Mouse (Mus musculus): ENCODE data around the gene Cep131. TPM values are rescaled to one million over a fixed set of nuclear protein-coding genes. Genes with fewer than 3 reads are reported as not detected.

Gene Cep131
- polyA plus RNA-seq, 1 experiment from 2014 or later = 31.9 TPM

DNA sequence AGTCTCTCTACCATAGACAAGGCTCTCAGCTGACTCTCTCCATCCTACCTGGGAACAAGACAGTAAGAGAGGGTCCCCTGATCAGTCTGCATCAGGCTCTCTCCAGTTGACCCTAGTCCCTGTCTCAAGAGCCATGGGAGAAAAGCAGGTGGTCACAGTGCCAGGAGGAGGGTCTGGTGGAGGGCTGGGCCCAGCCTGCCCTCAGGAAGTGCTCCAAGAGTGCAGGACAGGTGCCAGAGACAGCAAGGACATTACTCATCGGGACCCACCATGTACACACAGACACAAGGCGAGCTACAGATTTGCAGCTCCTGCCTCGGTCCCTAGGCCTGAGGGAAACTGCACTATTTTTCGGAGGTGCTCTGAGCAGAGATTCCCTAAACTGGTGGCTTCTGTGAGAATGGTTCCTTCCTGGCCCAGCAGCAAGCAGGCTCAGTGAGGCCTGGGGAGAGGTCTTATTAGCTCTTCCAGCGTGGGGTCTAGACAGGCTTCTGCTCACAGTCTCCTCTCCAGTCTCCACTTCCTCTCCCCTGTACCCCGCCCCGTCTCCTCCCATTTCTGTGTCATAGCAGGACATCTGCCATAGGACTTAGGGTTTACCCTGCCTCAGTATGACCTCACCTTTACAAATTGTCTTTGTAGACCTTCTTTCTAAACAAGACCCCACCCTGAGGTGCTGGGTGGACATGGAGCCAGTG, 44.3 kb downstream of the Cep131 start:
- no peak overlapping the region for H3K4me3 ChIP-seq (replicated peaks; ENCODE audit: low read depth, low read length)
- no peak overlapping the region for H3K27ac ChIP-seq (replicated peaks; ENCODE audit: low read depth, low read length)
- H3K9me3 ChIP-seq (ENCODE audit: control insufficient read depth, low read length) = no peaks in the 10 kb centered on the region
- H3K36me3 ChIP-seq (ENCODE audit: control insufficient read depth, insufficient read depth, low read length) = no peaks in the 10 kb centered on the region
- H3K4me2 ChIP-seq (ENCODE audit: low read length) = no peak overlapping the region
- ATAC-seq (ENCODE audit: low FRiP score, low TSS enrichment) (no peak), DNase-seq (no peak)
- H3K27me3 ChIP-seq (ENCODE audit: control insufficient read depth, insufficient read depth, low read length) = no peaks in the 10 kb centered on the region
- H3K9ac ChIP-seq (replicated peaks; ENCODE audit: low read length) = no peak overlapping the region
- WGBS = 80% methylated on average over 7 of the region's 7 CpGs
- H3K4me1 ChIP-seq (ENCODE audit: control insufficient read depth, insufficient read depth, low read length) = peaks cover 18% of the 10 kb centered on the region

DNA sequence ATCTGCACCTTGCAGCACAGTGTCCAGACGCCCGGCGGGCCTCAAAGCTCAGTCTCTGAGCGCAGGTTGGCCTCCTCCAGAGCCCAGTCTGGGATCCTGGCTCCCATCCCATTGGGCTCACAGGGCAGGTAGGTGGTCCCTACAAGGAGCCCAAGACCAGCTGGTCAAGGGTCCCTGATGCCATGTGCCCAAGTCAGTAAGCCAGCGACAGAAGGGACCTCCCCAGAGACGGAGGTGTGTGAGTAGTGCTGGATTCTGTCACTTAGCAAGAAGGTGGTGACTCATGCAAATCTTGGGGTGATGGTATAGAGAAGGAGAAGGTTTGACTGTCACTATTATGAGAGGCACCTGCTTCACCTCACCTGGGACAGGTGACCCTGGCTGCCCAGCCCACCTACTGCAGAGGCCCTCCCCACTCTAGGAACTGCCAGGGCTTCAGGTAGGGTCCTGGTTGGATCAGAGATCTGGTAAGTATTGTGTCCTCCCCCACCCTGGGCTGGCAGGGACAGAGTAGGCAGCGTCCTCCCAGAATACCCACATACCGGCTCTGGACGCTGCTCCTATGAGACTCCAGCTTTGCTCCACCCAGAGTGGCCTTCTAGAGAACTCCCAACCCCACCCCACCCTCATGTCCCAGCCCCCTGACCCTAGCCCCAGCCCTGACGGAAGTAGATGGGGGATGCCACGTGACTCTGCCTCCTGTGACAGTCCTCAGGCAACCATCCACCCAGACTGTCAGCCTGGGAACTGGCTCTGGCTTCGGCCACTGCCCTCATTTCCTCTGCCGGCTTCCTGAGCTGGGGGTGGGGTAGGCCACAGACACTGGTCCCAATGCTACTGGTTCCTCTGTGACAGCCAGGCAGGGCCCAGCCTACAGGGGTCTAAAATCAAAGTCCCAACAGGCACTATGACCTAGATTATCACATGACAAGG, 45.2 kb downstream of the Cep131 start:
- H3K36me3 ChIP-seq (ENCODE audit: control insufficient read depth, insufficient read depth, low read length) = no peaks in the 10 kb centered on the region
- WGBS = 70% methylated on average over 13 of the region's 13 CpGs
- peaks cover 18% of the 10 kb centered on the region for H3K4me1 ChIP-seq (ENCODE audit: control insufficient read depth, insufficient read depth, low read length)
- H3K9me3 ChIP-seq (ENCODE audit: control insufficient read depth, low read length) = no peaks in the 10 kb centered on the region
- H3K4me2 ChIP-seq (ENCODE audit: low read length) = no peak overlapping the region
- ATAC-seq (ENCODE audit: low FRiP score, low TSS enrichment) (no peak), DNase-seq (no peak)
- no peaks in the 10 kb centered on the region for H3K27me3 ChIP-seq (ENCODE audit: control insufficient read depth, insufficient read depth, low read length)
- H3K9ac ChIP-seq (replicated peaks; ENCODE audit: low read length) = no peak overlapping the region
- no peak overlapping the region for H3K4me3 ChIP-seq (replicated peaks; ENCODE audit: low read depth, low read length)
- no peak overlapping the region for H3K27ac ChIP-seq (replicated peaks; ENCODE audit: low read depth, low read length)

DNA sequence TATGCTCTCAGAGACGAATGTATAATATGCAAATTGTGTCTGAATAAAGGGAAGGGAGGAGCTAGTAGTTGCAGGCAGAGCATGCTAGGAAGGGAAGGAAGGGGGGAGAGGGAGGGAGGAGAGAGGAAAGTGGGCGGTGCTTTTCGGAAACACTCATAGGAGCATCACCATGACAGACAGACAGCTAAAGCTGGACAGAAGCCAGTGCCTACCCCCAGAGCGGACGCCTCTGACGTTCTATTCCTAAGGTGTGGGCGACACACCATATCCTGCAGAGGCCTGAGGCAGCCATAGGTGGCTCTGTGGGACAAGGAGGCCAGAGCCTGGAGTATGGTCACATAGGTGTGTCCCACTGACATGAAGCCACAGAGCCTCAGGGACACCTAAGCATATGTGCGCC, 46.2 kb downstream of the Cep131 start:
- DNase-seq = no peak
- Histone ChIP-seq H3K27me3 (ENCODE audit: control insufficient read depth, insufficient read depth, low read length) (no peaks in the 10 kb centered on the region), H3K4me2 (ENCODE audit: low read length) (no peak overlapping the region), H3K36me3 (ENCODE audit: control insufficient read depth, insufficient read depth, low read length) (no peaks in the 10 kb centered on the region), H3K27ac (replicated peaks; ENCODE audit: low read depth, low read length) (no peak overlapping the region), H3K9me3 (ENCODE audit: control insufficient read depth, low read length) (no peaks in the 10 kb centered on the region), H3K9ac (replicated peaks; ENCODE audit: low read length) (no peak overlapping the region), H3K4me3 (replicated peaks; ENCODE audit: low read depth, low read length) (no peak overlapping the region), H3K4me1 (ENCODE audit: control insufficient read depth, insufficient read depth, low read length) (peaks cover 10% of the 10 kb centered on the region)
- ATAC-seq (ENCODE audit: low FRiP score, low TSS enrichment) = no peak
- 67% methylated on average over 8 of the region's 8 CpGs for WGBS

DNA sequence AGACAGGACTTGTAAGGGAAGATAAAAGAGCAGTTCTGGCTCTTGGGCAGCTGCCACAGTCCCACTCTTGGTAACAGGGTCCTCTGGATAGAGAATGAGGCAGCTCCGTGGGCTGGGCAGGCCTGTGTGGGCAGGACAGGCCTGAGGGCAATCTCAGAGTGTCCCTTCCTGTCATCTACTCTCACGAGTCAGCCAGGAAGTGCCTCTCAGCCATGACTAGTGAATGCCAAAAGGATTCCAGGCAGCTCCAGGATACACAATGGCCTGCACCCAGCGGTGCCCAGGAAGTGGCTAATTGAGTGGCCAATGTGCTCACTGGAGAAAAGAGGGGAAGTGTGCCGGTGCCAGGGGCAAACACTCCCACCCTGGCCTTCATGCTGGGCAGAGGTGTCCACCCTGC, 47.0 kb downstream of the Cep131 start:
- Histone ChIP-seq H3K36me3 (ENCODE audit: control insufficient read depth, insufficient read depth, low read length) (no peaks in the 10 kb centered on the region), H3K9ac (replicated peaks; ENCODE audit: low read length) (no peak overlapping the region), H3K27ac (replicated peaks; ENCODE audit: low read depth, low read length) (no peak overlapping the region), H3K4me2 (ENCODE audit: low read length) (no peak overlapping the region), H3K4me1 (ENCODE audit: control insufficient read depth, insufficient read depth, low read length) (peaks cover 5% of the 10 kb centered on the region; the same call in 1 of the 2 replicates), H3K27me3 (ENCODE audit: control insufficient read depth, insufficient read depth, low read length) (no peaks in the 10 kb centered on the region), H3K4me3 (replicated peaks; ENCODE audit: low read depth, low read length) (no peak overlapping the region), H3K9me3 (ENCODE audit: control insufficient read depth, low read length) (no peaks in the 10 kb centered on the region)
- DNase-seq = no peak
- 52% methylated on average over 4 of the region's 4 CpGs for WGBS
- ATAC-seq (ENCODE audit: low FRiP score, low TSS enrichment) = no peak

DNA sequence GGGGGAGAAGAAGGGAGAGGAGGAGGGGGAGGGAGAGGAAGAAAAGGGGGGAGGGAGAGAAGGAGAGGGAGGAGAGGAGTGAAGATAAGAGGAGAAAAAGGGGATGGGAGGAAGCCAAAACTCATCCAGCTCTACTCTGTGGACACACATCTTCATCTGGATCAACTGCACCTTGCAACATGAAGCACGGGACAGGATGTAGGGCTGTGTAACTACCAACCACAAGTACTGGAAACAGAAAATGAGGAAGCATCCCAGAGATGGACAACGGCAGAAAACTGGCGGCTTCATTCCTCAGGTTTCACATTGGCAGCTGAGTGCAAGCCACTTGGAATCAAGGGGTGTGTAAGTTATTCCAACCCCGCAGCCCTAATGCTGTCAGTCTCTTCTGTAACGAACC, 51.9 kb downstream of the Cep131 start:
- ATAC-seq (ENCODE audit: low FRiP score, low TSS enrichment) = no peak
- Histone ChIP-seq H3K27me3 (ENCODE audit: control insufficient read depth, insufficient read depth, low read length) (no peaks in the 10 kb centered on the region), H3K4me1 (ENCODE audit: control insufficient read depth, insufficient read depth, low read length) (no peaks in the 10 kb centered on the region), H3K9ac (replicated peaks; ENCODE audit: low read length) (no peak overlapping the region), H3K36me3 (ENCODE audit: control insufficient read depth, insufficient read depth, low read length) (no peaks in the 10 kb centered on the region), H3K4me2 (ENCODE audit: low read length) (no peak overlapping the region), H3K9me3 (ENCODE audit: control insufficient read depth, low read length) (no peaks in the 10 kb centered on the region), H3K27ac (replicated peaks; ENCODE audit: low read depth, low read length) (no peak overlapping the region), H3K4me3 (replicated peaks; ENCODE audit: low read depth, low read length) (no peak overlapping the region)
- WGBS = 77% methylated on average over 5 of the region's 5 CpGs
- no peak for DNase-seq

DNA sequence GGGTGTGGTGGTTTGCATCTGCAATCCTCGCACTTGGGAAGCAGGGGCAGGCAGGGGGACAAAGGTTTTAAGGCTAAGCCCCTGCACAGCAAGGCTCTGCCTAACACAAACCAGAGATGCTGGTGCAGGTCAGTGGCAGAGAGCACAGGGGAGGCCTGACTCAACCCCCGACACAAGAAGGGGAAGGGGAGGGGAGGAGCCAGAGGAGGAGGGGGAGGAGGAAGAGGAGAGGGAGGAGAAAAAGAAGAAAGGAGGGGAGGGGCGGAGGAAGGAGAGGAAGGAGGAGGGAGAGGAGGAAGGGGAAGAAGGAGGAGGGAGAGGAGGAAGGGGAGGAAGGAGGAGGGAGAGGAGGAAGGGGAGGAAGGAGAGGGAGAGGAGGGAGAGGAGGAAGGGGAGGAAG, 52.3 kb downstream of the Cep131 start:
- WGBS = 20% methylated on average over 3 of the region's 3 CpGs
- Histone ChIP-seq H3K9me3 (ENCODE audit: control insufficient read depth, low read length) (no peaks in the 10 kb centered on the region), H3K27me3 (ENCODE audit: control insufficient read depth, insufficient read depth, low read length) (no peaks in the 10 kb centered on the region)

DNA sequence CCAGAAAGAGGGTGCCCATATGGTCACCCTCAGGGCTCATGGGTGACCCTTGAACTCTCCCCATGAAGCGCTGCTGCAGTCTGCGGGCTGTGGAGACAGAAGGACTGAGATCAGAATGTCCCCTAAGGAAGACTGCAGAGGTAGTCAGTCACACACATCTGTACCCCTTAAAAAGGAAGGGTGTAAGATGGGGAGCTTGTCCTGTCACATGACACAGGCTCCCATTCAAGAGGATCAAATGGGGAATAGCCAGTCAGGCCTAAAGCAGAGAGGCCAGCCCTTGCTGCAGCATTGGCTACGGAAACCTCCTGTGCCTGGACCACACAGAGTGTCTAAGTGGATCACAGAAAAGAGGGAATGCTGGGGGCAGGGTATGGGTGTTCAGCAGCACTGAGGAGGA, 53.2 kb downstream of the Cep131 start:
- no peaks in the 10 kb centered on the region for H3K4me1 ChIP-seq (ENCODE audit: control insufficient read depth, insufficient read depth, low read length)
- no peak overlapping the region for H3K9ac ChIP-seq (replicated peaks; ENCODE audit: low read length)
- ATAC-seq (ENCODE audit: low FRiP score, low TSS enrichment) (no peak), DNase-seq (no peak)
- no peak overlapping the region for H3K27ac ChIP-seq (replicated peaks; ENCODE audit: low read depth, low read length)
- H3K27me3 ChIP-seq (ENCODE audit: control insufficient read depth, insufficient read depth, low read length) = no peaks in the 10 kb centered on the region
- no peak overlapping the region for H3K4me3 ChIP-seq (replicated peaks; ENCODE audit: low read depth, low read length)
- H3K4me2 ChIP-seq (ENCODE audit: low read length) = no peak overlapping the region
- 63% methylated on average over 3 of the region's 3 CpGs for WGBS
- no peaks in the 10 kb centered on the region for H3K9me3 ChIP-seq (ENCODE audit: control insufficient read depth, low read length)
- no peaks in the 10 kb centered on the region for H3K36me3 ChIP-seq (ENCODE audit: control insufficient read depth, insufficient read depth, low read length)

More for the DNA sequence above, 52.3 kb downstream of the Cep131 start:
- H3K4me3 ChIP-seq (replicated peaks; ENCODE audit: low read depth, low read length) = no peak overlapping the region
- H3K27ac ChIP-seq (replicated peaks; ENCODE audit: low read depth, low read length) = no peak overlapping the region
- ATAC-seq (ENCODE audit: low FRiP score, low TSS enrichment) = no peak
- no peak overlapping the region for H3K4me2 ChIP-seq (ENCODE audit: low read length)
- no peak for DNase-seq
- no peaks in the 10 kb centered on the region for H3K4me1 ChIP-seq (ENCODE audit: control insufficient read depth, insufficient read depth, low read length)
- H3K9ac ChIP-seq (replicated peaks; ENCODE audit: low read length) = no peak overlapping the region
- no peaks in the 10 kb centered on the region for H3K36me3 ChIP-seq (ENCODE audit: control insufficient read depth, insufficient read depth, low read length)

DNA sequence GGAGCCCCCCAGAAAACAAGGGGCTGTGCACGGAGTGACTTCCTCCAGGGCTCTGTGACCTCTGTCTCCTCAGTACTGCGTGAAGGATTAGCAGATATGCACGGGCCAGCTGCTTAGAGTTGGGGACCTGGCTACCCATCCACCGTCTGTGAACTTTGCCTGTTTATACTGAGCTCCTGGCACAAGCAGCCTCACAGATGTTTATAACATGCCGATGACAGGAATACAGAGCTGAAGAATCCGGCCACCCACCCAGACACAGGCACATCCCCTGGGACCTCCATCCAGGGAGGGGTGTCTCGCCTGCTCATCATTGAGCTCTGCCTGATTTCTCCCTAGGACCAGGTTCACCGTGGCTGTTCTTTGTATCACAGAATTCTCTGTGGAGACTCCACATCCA, 54.6 kb downstream of the Cep131 start:
- H3K4me3 ChIP-seq (replicated peaks; ENCODE audit: low read depth, low read length) = no peak overlapping the region
- H3K4me2 ChIP-seq (ENCODE audit: low read length) = no peak overlapping the region
- H3K27ac ChIP-seq (replicated peaks; ENCODE audit: low read depth, low read length) = no peak overlapping the region
- no peaks in the 10 kb centered on the region for H3K27me3 ChIP-seq (ENCODE audit: control insufficient read depth, insufficient read depth, low read length)
- no peaks in the 10 kb centered on the region for H3K36me3 ChIP-seq (ENCODE audit: control insufficient read depth, insufficient read depth, low read length)
- H3K9me3 ChIP-seq (ENCODE audit: control insufficient read depth, low read length) = no peaks in the 10 kb centered on the region
- no peak for ATAC-seq (ENCODE audit: low FRiP score, low TSS enrichment)
- no peaks in the 10 kb centered on the region for H3K4me1 ChIP-seq (ENCODE audit: control insufficient read depth, insufficient read depth, low read length)
- no peak overlapping the region for H3K9ac ChIP-seq (replicated peaks; ENCODE audit: low read length)
- WGBS = 64% methylated on average over 8 of the region's 8 CpGs
- DNase-seq = no peak
